Mouse (Mus musculus) spleen, adult 2 months (tissue): Measurements from ENCODE around the gene Rbpms2.

Experiments used
- CTCF ChIP-seq: fragments of 200-500 bp; IDR thresholded peaks from 2 replicates; pipeline ENCODE4 v1.5.1; 2011; ENCODE audit warnings: mild to moderate bottlenecking, inconsistent platforms; ENCODE audit not compliant: insufficient read depth, insufficient read length, insufficient replicate concordance; ENCODE audit errors: extremely low read depth
- POLR2A ChIP-seq: fragments of 200-500 bp; IDR thresholded peaks from 2 replicates; pipeline ENCODE4 v1.6.1; 2011; ENCODE audit warnings: low read depth, low read length, inconsistent platforms

GRCm38 (mm10) chr9:65593596-65593995 is 35.9 kb upstream of the Rbpms2 start:
- no peak for TF ChIP-seq CTCF
- no peak for TF ChIP-seq POLR2A
